Mouse (Mus musculus) cerebellum, postnatal 4 days (tissue): ENCODE results near the gene Ldlr.
A peak's percentile ranks its signal among the peaks of the same experiment; 100 is the strongest.
"Not testable (repeated sequence)": the region's sequence is repeated elsewhere in the genome, so short reads cannot be mapped to it uniquely, and the experiment has no call there.

ENCODE experiments used
- DNase-seq, 2 experiments: peaks; one replicate each; pipeline ENCODE4 v3.0.0; 2022; ENCODE audit warnings: low spot score in 2 of 2, mixed read lengths in 1 of 2

Gene Ldlr

DNA sequence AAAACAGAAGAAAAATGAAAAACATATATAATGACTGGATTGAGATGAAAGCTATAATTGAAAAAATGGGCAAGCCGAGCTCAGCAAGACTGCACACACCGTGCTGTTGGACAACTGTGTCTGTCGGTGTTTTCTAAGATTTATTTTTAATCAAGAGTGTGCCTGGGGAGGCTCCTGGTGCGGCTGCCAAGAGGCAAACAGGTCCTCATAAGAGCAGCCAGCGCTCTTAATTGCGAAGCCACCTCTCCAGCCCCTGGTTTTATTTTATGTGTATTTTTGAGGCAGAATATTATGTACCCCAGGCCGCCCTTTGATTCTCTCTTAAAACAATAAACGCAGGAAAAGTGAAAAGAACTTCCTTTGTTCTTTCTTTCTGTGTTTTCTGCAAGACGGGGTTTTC is 65.0 kb downstream of the Ldlr start:
- no peak for DNase-seq

DNA sequence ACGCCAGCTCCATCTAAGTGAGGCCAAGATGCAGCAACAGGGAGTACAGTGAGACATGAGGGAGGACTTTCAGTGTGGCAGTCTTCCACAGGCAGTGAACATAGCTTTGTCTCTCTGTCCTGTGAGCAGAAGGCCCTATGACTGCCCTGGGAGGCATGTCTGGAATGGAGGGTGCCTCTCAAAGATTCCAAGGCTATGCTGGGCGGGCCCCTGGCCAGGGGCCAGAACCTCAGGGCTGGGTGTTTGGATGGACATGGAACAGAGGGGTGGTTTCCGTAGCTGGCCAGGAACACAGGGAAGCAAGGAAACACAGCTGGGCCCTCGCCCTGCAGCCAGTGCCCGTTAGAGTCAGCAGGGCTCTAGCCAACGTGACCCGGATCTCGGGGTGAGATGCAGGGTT is 68.6 kb downstream of the Ldlr start:
- no peak for DNase-seq

GRCm38 (mm10) chr9:21792644-21793043 is 69.4 kb downstream of the Ldlr start:
- DNase-seq = peak in 1 of 2 experiments; percentile 76

DNA sequence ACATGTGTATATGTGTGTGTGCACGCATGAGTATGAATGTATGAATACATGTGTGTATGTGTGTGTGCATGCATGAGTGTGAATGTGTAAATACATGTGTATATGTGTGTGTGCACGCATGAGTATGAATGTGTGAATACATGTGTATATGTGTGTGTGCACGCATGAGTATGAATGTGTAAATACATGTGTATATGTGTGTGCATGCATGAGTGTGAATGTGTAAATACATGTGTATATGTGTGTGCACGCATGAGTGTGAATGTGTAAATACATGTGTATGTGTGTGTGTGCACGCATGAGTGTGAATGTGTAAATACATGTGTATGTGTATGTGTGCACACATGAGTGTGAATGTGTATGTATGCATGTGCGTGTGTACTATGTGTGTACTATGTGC is 70.2 kb downstream of the Ldlr start:
- not testable (repeated sequence) for DNase-seq

- DNase-seq = no peak
These were observed 71.1 kb downstream of the Ldlr start for GRCm38 (mm10) chr9:21794344-21794834.

- DNase-seq = no peak
These were observed 71.6 kb downstream of the Ldlr start for GRCm38 (mm10) chr9:21794925-21795324.

GRCm38 (mm10) chr9:21795579-21795978 is 72.3 kb downstream of the Ldlr start:
- DNase-seq = no peak

- no peak for DNase-seq
These were observed 73.0 kb downstream of the Ldlr start for GRCm38 (mm10) chr9:21796259-21796658.

DNA sequence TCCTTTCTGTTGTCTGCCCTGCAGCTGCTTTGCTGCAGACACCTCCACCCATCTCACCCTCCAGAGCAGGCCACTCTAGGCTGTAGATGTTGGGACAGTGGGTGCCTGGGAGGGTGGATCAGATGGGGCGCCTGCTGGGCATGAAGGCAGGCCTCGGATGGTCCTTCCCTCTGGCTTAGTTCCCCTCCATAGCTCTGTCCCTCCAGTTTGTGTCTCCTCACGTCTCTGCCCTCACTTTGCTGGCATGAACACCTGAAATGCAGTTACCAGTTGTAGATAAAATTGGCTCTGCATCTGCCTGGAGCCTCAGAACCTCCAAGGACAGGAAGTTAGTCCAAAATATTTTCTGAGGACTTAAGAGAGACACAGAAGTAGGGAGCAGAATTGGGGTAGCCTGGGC is 73.6 kb downstream of the Ldlr start:
- no peak for DNase-seq

- DNase-seq = peak in 1 of 2 experiments; percentile 28
These were observed 74.7 kb downstream of the Ldlr start for GRCm38 (mm10) chr9:21797921-21798344.

GRCm38 (mm10) chr9:21798345-21799009 is 75.2 kb downstream of the Ldlr start, which contains the start of gene Kank2:
Kank2 (minus strand) TSS chr9:21798744.
- DNase-seq = peak; percentile 51 to 77

DNA sequence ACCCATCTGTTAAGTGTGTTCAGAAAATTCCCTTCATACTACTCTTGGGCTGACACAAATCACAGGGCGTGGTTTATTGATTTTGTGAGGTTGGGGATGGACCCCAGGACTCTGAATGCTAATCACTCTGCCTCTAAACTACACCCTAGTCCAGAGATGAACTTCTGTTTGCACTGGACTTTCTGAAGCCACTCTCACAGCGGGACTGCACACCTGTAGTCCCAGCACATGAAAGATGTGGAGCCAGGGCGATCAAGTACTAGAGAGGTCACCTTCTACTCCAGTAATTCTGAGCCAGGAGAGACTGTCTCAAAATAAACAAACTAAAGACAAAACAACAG is 75.7 kb downstream of the Ldlr start:
- DNase-seq = no peak
